Mouse (Mus musculus) heart, embryonic 16.5 days (tissue): ENCODE measurements around the gene D930048N14Rik. TPM values are rescaled to one million over a fixed set of nuclear protein-coding genes. Genes with fewer than 3 reads are reported as not detected.

Experiments
- ATAC-seq: fragments of 200-750 bp; cut with Nextera tagmentation; replicated peaks from 2 replicates; pipeline ENCODE4 v1.8.0; 2017; ENCODE audit warnings: moderate number of reproducible peaks; ENCODE audit not compliant: insufficient read depth, low FRiP score; ENCODE audit errors: extremely low read depth
- H3K27ac ChIP-seq: fragments of 300-500 bp; sonication (generic); 2 replicates; pipeline ENCODE4 v1.5.1; 2014; ENCODE audit warnings: mild to moderate bottlenecking, low read length, control low read depth, moderate library complexity
- H3K27me3 ChIP-seq: fragments of 300-500 bp; sonication (generic); 2 replicates; pipeline ENCODE4 v1.6.1; 2014; ENCODE audit warnings: low read length, mixed read lengths; ENCODE audit not compliant: control insufficient read depth, insufficient read depth
- H3K36me3 ChIP-seq: fragments of 300-500 bp; sonication (generic); 2 replicates; pipeline ENCODE4 v1.6.1; 2014; ENCODE audit not compliant: control insufficient read depth, insufficient read depth
- H3K4me1 ChIP-seq: fragments of 300-500 bp; sonication (generic); 2 replicates; pipeline ENCODE4 v1.6.1; 2014; ENCODE audit warnings: low read length, mixed read lengths; ENCODE audit not compliant: control insufficient read depth, insufficient read depth
- H3K4me2 ChIP-seq: fragments of 300-500 bp; sonication (generic); 2 replicates; pipeline ENCODE4 v1.6.1; 2014; ENCODE audit warnings: low read depth, mild to moderate bottlenecking, control low read depth, low read length
- H3K4me3 ChIP-seq: fragments of 300-500 bp; sonication (generic); 2 replicates; pipeline ENCODE4 v1.5.1; 2014; ENCODE audit warnings: mild to moderate bottlenecking, control low read depth, low read length
- H3K9ac ChIP-seq: fragments of 300-500 bp; sonication (generic); 2 replicates; pipeline ENCODE4 v1.6.1; 2014; ENCODE audit warnings: low read length, control low read depth
- H3K9me3 ChIP-seq: fragments of 300-500 bp; sonication (generic); replicated peaks from 2 replicates; pipeline ENCODE4 v1.6.1; 2016; ENCODE audit warnings: low read length; ENCODE audit not compliant: control insufficient read depth
- WGBS: fragments of 180-500 bp; shearing (Covaris S2); extraction: QIAGEN DNeasy Blood & Tissue Kit; methylation state at CpG from one replicate; pipeline ENCODE4 v1.1.7; 2014; 5-methylcytosine and 5-hydroxymethylcytosine counted together
- polyA plus RNA-seq: library from polyadenylated mRNA; unstranded; fragments of >200 nt; fragmentation: Nextera tagmentation; extraction: Ambion mirVana; gene quantifications from 2 replicates; pipeline ENCODE4 v1.2.1, GENCODE M21; 2015

The D930048N14Rik gene
- polyA plus RNA-seq, 1 experiment from 2014 or later, result 1.3 TPM

DNA sequence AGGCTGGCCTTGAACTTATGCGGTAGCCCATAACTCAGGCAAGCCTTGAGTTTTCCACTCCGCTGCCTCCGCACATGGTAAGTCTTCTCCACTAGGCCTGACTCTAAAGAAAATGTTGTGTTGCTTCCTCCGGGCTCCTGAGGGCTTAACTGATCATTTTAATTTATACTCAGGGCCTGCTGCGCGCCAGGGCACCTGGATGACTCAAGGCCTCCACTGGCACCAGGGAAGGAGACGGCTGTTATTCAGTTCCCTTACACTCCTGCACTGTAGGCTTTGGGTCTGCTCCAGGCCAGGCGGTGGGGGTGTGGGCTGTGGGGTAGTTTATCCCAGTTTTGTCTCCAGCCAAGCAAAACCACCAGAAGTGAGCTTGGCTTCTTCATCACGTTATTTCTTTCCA lies 22.5 kb downstream of the D930048N14Rik start:
- no peak overlapping the region for H3K4me2 ChIP-seq
- H3K36me3 ChIP-seq, result no peaks in the 10 kb centered on the region
- no peak overlapping the region for H3K4me3 ChIP-seq
- H3K4me1 ChIP-seq, result no peaks in the 10 kb centered on the region
- ATAC-seq, result no peak
- 82% methylated on average over 9 of the region's 9 CpGs for WGBS
- H3K27ac ChIP-seq, result no peak overlapping the region
- no peaks in the 10 kb centered on the region for H3K27me3 ChIP-seq
- H3K9ac ChIP-seq, result no peak overlapping the region
- no peaks in the 10 kb centered on the region for H3K9me3 ChIP-seq

DNA sequence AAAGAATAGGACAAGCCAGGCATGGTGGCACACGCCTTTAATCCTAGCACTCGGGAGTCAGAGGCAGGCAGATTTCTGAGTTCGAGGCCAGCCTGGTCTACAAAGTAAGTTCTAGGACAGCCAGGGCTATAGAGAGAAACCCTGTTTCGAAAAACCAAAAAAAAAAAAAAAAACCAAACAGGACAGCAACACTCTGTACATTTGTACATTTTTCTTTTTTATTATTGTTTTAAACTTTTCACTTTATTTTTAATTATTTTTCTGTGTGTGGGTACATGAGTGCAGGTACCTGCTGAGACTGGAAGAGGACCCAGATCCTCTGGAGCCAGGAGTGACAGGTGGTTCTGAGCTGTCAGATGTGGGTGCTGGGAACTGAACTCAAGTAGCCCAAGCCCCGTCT lies 24.6 kb downstream of the D930048N14Rik start:
- no peaks in the 10 kb centered on the region for H3K36me3 ChIP-seq
- H3K4me2 ChIP-seq, result no peak overlapping the region
- H3K27me3 ChIP-seq, result no peaks in the 10 kb centered on the region
- 68% methylated on average over 5 of the region's 5 CpGs for WGBS
- H3K9ac ChIP-seq, result no peak overlapping the region
- no peak overlapping the region for H3K27ac ChIP-seq
- H3K4me1 ChIP-seq, result no peaks in the 10 kb centered on the region
- no peak overlapping the region for H3K4me3 ChIP-seq
- no peaks in the 10 kb centered on the region for H3K9me3 ChIP-seq
- no peak for ATAC-seq

DNA sequence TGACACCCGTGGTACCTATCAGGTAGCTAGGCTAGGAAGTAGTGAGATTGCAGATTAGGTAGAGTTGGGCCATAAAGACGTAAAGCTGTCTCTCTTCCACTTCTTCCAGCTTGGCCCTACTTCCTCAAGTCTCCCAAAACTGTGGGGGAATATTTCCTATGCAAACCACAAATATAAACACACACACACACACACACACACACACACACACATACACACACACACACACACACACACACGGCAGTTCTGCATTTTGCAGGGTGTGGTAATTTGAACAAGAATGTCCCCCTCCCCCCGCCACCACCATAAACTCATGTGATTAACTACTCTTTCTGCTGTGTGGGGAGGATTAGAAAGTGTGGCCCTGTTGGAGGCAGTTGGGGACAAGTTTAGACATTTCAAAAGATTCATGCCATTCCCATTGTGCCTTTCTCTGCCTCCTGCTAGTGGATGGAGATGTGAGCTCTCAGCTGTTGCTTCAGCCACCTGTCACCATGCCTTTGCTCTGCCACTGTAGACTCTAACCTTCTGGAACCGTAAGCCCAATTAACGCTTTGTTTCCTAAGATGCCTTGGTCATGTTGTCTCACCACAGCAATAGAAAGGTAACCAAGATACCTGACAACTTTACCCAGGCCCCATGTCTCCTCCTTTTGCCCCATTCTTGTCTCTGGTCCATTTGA lies 27.1 kb downstream of the D930048N14Rik start:
- H3K27ac ChIP-seq, result no peak overlapping the region
- no peaks in the 10 kb centered on the region for H3K36me3 ChIP-seq
- WGBS, result 68% methylated on average over 6 of the region's 6 CpGs
- no peak overlapping the region for H3K9ac ChIP-seq
- no peak overlapping the region for H3K4me3 ChIP-seq
- no peaks in the 10 kb centered on the region for H3K27me3 ChIP-seq
- no peak for ATAC-seq
- no peaks in the 10 kb centered on the region for H3K9me3 ChIP-seq
- no peak overlapping the region for H3K4me2 ChIP-seq
- H3K4me1 ChIP-seq, result 0 out of 2 replicates have a peak, but pooled peaks cover 3% of the 10 kb centered on the region

DNA sequence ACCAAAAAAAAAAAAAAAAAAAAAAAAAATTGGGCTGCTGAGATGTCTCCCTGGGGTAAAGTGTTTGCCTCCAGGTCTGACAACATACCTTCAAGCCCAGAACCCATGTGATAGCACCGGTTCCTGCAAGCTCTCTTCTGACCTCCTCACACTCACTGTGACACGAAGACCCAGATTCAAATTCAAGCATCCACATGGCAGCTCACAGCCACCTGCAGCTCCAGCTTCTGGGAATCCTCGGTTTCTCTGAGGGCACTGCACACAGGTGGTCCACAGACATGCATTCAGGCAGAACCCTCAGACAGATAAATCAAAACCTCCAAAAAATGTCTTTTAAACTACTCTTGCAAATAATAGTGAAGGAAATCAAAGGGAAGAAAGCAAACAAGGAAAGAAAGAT lies 28.7 kb downstream of the D930048N14Rik start:
- no peak for ATAC-seq
- no peaks in the 10 kb centered on the region for H3K27me3 ChIP-seq
- 69% methylated on average over 3 of the region's 3 CpGs for WGBS
- H3K4me2 ChIP-seq, result no peak overlapping the region
- no peak overlapping the region for H3K4me3 ChIP-seq
- H3K27ac ChIP-seq, result no peak overlapping the region
- no peaks in the 10 kb centered on the region for H3K9me3 ChIP-seq
- no peak overlapping the region for H3K9ac ChIP-seq
- no peaks in the 10 kb centered on the region for H3K36me3 ChIP-seq
- H3K4me1 ChIP-seq, result 0 out of 2 replicates have a peak, but pooled peaks cover 3% of the 10 kb centered on the region

DNA sequence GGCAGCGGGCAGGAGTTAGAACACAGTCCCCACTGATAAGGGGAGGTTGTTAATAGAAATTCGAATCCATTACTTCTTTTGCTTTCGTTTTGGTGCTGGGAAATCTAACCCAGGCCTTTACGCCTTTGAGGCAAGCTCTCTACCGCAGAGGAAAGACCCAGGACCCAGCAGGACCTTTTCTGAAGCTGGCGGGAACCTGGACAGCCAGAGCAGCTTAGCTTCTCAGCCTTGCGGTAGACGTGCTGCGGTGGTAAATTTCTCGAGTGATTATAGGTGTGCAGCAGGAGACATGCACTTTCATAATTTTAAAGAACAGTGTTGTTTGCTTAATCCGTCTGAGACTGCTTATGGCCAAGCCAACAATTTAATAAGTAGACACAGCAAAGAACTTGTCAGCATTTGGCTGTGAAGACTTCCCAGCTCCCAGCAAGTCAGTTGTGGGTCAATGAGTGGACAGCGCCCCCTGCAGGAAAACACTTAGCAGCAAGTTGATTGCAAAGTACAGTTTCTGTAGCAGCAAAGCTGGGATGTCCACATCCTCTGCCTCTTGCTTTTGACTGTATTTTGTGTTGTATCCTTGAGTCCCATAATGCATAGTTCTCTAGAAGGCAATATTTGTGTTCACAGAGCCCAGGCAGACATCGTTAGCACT lies 30.7 kb downstream of the D930048N14Rik start:
- H3K27ac ChIP-seq, result no peak overlapping the region
- H3K9ac ChIP-seq, result no peak overlapping the region; the same call in 1 of the 2 replicates
- 27% methylated on average over 13 of the region's 13 CpGs for WGBS
- H3K36me3 ChIP-seq, result no peaks in the 10 kb centered on the region; the same call in 1 of the 2 replicates
- H3K4me1 ChIP-seq, result 0 out of 2 replicates have a peak, but pooled peaks cover 3% of the 10 kb centered on the region
- H3K27me3 ChIP-seq, result no peaks in the 10 kb centered on the region
- H3K4me3 ChIP-seq, result peak overlapping the region; percentile 17; the same call in 1 of the 2 replicates
- H3K4me2 ChIP-seq, result peak overlapping the region; percentile 51
- no peaks in the 10 kb centered on the region for H3K9me3 ChIP-seq
- ATAC-seq, result peak; percentile 63

DNA sequence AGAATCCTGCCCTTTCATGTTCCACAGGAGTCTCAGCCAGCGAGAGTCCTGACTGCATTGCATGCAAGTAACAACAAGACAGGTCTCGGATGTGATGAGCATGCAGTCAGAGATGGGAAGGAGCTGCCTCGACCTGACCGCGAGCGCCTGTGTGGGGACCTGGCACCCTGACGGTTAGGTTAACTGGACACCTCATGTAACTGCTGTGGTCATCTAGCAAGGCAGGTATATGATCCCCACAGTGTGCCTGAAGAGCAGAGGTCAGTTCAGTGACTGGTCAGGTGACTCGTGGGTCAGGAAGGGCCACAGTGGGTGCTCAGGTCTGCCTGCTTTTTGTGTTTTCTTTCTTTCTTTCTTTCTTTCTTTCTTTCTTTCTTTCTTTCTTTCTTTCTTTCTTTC lies 31.2 kb downstream of the D930048N14Rik start:
- no peak overlapping the region for H3K27ac ChIP-seq
- H3K4me1 ChIP-seq, result 0 out of 2 replicates have a peak, but pooled peaks cover 3% of the 10 kb centered on the region
- no peaks in the 10 kb centered on the region; the same call in 1 of the 2 replicates for H3K36me3 ChIP-seq
- H3K4me2 ChIP-seq, result no peak overlapping the region
- no peak overlapping the region for H3K4me3 ChIP-seq
- H3K27me3 ChIP-seq, result no peaks in the 10 kb centered on the region
- H3K9me3 ChIP-seq, result no peaks in the 10 kb centered on the region
- no peak overlapping the region for H3K9ac ChIP-seq
- WGBS, result 34% methylated on average over 8 of the region's 8 CpGs
- ATAC-seq, result no peak

DNA sequence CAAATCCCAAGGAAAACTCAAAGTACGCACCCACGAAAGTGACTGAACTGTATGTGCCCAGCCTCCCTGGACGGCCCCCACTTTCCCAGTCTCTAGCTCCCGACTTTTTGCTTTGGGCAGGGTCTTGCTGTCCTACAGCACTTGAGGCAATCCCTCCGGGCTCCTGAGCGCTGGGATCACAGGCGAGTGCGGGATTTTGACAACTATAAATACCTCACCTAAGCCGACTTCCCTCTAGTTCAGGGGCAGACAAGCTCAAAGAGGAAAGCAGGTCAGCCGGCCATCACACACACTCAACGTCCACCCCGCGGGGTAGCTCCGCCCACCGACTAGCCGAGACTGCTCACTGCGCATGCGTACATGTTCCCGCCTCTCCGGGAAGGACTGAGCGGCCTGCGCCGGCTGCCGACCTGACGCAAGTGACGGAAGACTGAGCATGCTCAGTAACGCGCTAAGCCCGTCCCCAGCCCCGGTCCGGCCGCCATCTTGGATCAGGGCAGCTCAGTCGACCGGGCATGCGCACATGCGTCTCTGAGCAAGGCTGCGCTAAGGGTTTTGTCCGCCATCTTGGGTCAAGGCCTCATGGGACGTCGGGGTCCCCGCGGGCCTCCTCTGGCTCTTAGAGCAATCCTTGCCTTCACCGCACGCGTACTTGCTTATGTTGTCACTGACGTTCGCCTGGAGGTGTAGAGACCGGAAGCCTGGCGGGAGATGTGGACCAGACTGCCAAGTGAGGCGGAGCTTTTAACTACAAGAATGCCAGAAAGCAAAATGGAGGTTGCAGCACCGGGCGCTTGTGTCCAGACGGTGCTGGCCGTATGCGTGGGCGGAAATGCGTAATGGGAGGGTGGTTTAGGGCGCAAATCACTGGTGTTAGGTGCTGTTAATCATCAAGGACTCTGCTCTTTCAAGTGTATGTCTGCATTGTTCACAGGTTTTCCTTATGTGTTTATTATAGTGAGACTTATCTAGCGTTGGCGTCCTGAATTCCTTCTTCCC lies 37.9 kb downstream of the D930048N14Rik start, which contains the start of gene 0610009B22Rik:
Gene 0610009B22Rik, minus strand, starts transcription at position 545 of the 999 bp plus-strand sequence.
- peaks cover 6% of the 10 kb centered on the region; the same call in 1 of the 2 replicates for H3K4me1 ChIP-seq
- H3K9me3 ChIP-seq, result no peaks in the 10 kb centered on the region
- H3K4me3 ChIP-seq, result peak within 1 kb of the TSS; percentile 86
- no peaks in the 10 kb centered on the region; the same call in none of the 2 replicates for H3K36me3 ChIP-seq
- peak within 1 kb of the TSS; percentile 99 for H3K27ac ChIP-seq
- no peaks in the 10 kb centered on the region for H3K27me3 ChIP-seq
- H3K4me2 ChIP-seq, result peak within 1 kb of the TSS; percentile 89
- ATAC-seq, result peak; percentile 99
- H3K9ac ChIP-seq, result peak within 1 kb of the TSS; percentile 88
- under 1% methylated on average over 60 of the region's 60 CpGs for WGBS

DNA sequence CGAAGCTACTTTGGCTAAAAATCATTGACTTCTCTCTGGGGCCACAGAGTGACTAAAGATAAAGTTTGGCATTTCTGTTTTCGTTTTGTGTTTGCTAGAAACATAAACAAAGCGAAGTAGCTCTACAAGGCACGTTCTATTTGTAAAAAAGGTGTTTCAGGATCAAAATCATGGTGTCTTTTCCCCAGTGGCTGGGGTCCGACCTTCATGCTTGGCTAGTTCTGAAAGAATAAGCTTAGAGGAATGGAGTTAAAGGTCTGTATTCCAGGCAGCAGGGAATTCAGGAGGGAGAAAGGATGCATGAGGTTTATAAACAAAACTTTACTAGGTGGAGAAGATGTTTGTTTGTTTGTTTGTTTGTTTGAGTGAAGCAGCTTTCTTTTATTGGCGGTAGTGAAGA lies 38.6 kb downstream of the D930048N14Rik start:
- WGBS, result 20% methylated on average over 6 of the region's 6 CpGs
- ATAC-seq, result no peak
- peak overlapping the region; percentile 86 for H3K9ac ChIP-seq
- peaks cover 6% of the 10 kb centered on the region; the same call in 1 of the 2 replicates for H3K4me1 ChIP-seq
- no peaks in the 10 kb centered on the region for H3K27me3 ChIP-seq
- peak overlapping the region; percentile 99 for H3K27ac ChIP-seq
- peak overlapping the region; percentile 59 for H3K4me3 ChIP-seq
- H3K36me3 ChIP-seq, result no peaks in the 10 kb centered on the region; the same call in none of the 2 replicates
- H3K9me3 ChIP-seq, result no peaks in the 10 kb centered on the region
- H3K4me2 ChIP-seq, result peak overlapping the region; percentile 88
